Mouse (Mus musculus) granulocyte monocyte progenitor cell, adult 5-6 weeks (primary cell): ENCODE measurements around the gene Esp34. TPM values are rescaled to one million over a fixed set of nuclear protein-coding genes. Genes with fewer than 3 reads are reported as not detected.

Experiments used
- ATAC-seq: replicated peaks from 2 replicates; pipeline ENCODE4 v1.8.0; 2016; ENCODE audit warnings: mild to moderate bottlenecking, moderate TSS enrichment, inconsistent platforms; ENCODE audit not compliant: poor library complexity, severe bottlenecking
- total RNA-seq, 2 experiments: library from RNA; stranded (forward) in 1 of 2; stranded (reverse) in 1 of 2; fragments of 200-712, 200-1000 nt in 1 of 2; fragments of >200 nt in 1 of 2; fragmentation: Nextera tagmentation in 1 of 2; gene quantifications; 2 replicates each; pipeline ENCODE4 v1.2.3; 2014 to 2017

Esp34 gene
- not detected in 2 replicates for total RNA-seq (2014; fragmentation: Nextera tagmentation)
- not detected in 2 replicates for total RNA-seq (2017)

DNA sequence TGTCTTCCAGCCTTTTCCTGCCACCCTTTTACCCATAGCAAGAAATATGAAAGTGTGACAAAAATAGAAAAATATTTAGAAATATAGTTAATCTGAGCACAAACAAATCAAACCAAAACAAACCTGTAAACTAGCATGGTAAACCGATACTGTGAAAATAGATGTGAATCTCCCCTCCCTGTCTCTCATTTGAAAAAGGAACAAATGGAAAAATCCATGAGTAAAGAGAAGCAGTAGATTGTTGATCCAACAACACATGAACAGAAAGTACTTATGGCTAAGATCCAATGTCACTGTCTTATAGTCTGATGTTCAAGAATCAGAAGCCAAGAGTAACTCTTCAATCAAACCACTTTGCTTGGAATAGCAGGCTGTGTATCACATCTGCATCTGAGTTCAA, at the start of gene Esp34:
Gene Esp34, plus strand, starts transcription at position 301 of the 400 bp plus-strand sequence.
- ATAC-seq: no peak

DNA sequence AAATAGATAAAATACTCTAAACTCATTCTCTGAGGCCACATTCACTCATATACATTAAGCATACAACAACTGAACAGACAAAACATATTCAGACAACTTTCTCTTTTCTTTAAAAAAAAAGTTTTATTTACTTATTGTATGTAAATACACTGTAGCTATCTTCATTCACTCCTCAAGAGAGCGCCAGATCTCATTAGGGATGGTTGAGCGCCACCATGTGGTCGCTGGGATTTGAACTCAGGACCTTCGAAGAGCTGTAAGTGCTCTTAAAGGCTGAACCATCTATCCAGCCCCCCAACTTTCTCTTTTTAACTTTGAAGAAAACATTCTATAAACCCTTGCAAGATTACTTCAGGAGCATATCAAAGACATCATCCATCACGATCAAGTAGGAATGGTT, 8.5 kb downstream of the Esp34 start:
- no peak for ATAC-seq

Other genes starting within 250 kb of the Esp34 start
- not detected in 2 replicates for gene Olfr137, start 246.6 kb upstream of the Esp34 start, total RNA-seq (2014; fragmentation: Nextera tagmentation)
- not detected in 2 replicates for gene Olfr137, start 246.6 kb upstream of the Esp34 start, total RNA-seq (2017)
- not detected in 2 replicates for gene Olfr136, start 224.4 kb upstream of the Esp34 start, total RNA-seq (2014; fragmentation: Nextera tagmentation)
- gene Olfr136, start 224.4 kb upstream of the Esp34 start, total RNA-seq (2017): not detected in 2 replicates
- gene Esp36, start 134.0 kb upstream of the Esp34 start, total RNA-seq (2014; fragmentation: Nextera tagmentation): not detected in 2 replicates
- not detected in 2 replicates for gene Esp36, start 134.0 kb upstream of the Esp34 start, total RNA-seq (2017)
- not detected in 2 replicates for gene Esp31, start 85.3 kb downstream of the Esp34 start, total RNA-seq (2014; fragmentation: Nextera tagmentation)
- gene Esp31, start 85.3 kb downstream of the Esp34 start, total RNA-seq (2017): not detected in 2 replicates